Mouse (Mus musculus): ENCODE measurements around the gene Cntnap4. TPM values are rescaled to one million over a fixed set of nuclear protein-coding genes. Genes with fewer than 3 reads are reported as not detected.
"Not testable (repeated sequence)": the region's sequence is repeated elsewhere in the genome, so short reads cannot be mapped to it uniquely, and the experiment has no call there.

Cntnap4 gene
- polyA plus RNA-seq, 1 experiment, result 4.6 TPM

- Histone ChIP-seq H3K27me3 (ENCODE audit: control insufficient read depth, insufficient read depth, insufficient read length) (no peaks in the 10 kb centered on the region), H3K4me2 (ENCODE audit: low read depth) (no peak overlapping the region), H3K79me2 (ENCODE audit: control insufficient read depth, insufficient read depth) (no peaks in the 10 kb centered on the region), H3ac (ENCODE audit: control insufficient read depth, insufficient read length) (no peak overlapping the region), H3K36me3 (ENCODE audit: control insufficient read depth, insufficient read depth) (no peaks in the 10 kb centered on the region), H3K4me3 (no peak overlapping the region)
- TF ChIP-seq MYOD1 (IDR thresholded peaks at IDR 0.05; ENCODE audit: control insufficient read depth in 1 of 3, insufficient read length in 2 of 3, low read depth in 2 of 3) (no peak), MAX (IDR thresholded peaks at IDR 0.05; ENCODE audit: low read depth) (no peak), POLR2AphosphoS2 (IDR thresholded peaks at IDR 0.05; ENCODE audit: insufficient read length, low read depth) (no peak), REST (IDR thresholded peaks at IDR 0.05; ENCODE audit: insufficient read depth, insufficient read length) (no peak), SRF (IDR thresholded peaks at IDR 0.05; ENCODE audit: control insufficient read depth, insufficient read length, low read depth) (no peak), MYOG (IDR thresholded peaks at IDR 0.05; ENCODE audit: control insufficient read depth in 1 of 3, insufficient read depth in 1 of 3, insufficient read length in 2 of 3, low read depth in 2 of 3) (no peak), CEBPB (IDR thresholded peaks at IDR 0.05; ENCODE audit: insufficient read depth, poor library complexity, severe bottlenecking) (no peak), TCF12 (IDR thresholded peaks at IDR 0.05; ENCODE audit: insufficient read depth, poor library complexity, severe bottlenecking) (no peak), E2F4 (IDR thresholded peaks at IDR 0.05; ENCODE audit: insufficient read depth) (no peak), TCF3 (IDR thresholded peaks at IDR 0.05; ENCODE audit: insufficient read length, low read depth) (no peak), POLR2A (IDR thresholded peaks at IDR 0.05; ENCODE audit: insufficient read length, low read depth) (no peak), USF1 (IDR thresholded peaks at IDR 0.05; ENCODE audit: low read depth) (no peak)
Observed at GRCm38 (mm10) chr8:112809382-112809781, 239.5 kb downstream of the Cntnap4 start.

GRCm38 (mm10) chr8:112841057-112841456 is 271.2 kb downstream of the Cntnap4 start:
- Histone ChIP-seq H3K27me3 (ENCODE audit: control insufficient read depth, insufficient read depth, insufficient read length) (no peaks in the 10 kb centered on the region), H3K79me2 (ENCODE audit: control insufficient read depth, insufficient read depth) (no peaks in the 10 kb centered on the region), H3K36me3 (ENCODE audit: control insufficient read depth, insufficient read depth) (no peaks in the 10 kb centered on the region), H3K4me3 (no peak overlapping the region), H3ac (ENCODE audit: control insufficient read depth, insufficient read length) (no peak overlapping the region), H3K4me2 (ENCODE audit: low read depth) (no peak overlapping the region)
- TF ChIP-seq MAX (IDR thresholded peaks at IDR 0.05; ENCODE audit: low read depth), result no peak

- H3K79me2 ChIP-seq (ENCODE audit: control insufficient read depth, insufficient read depth); H3K27me3 ChIP-seq (ENCODE audit: control insufficient read depth, insufficient read depth, insufficient read length); H3ac ChIP-seq (ENCODE audit: control insufficient read depth, insufficient read length); H3K4me3 ChIP-seq; H3K4me2 ChIP-seq (ENCODE audit: low read depth); H3K36me3 ChIP-seq (ENCODE audit: control insufficient read depth, insufficient read depth): not testable (repeated sequence)
Observed at GRCm38 (mm10) chr8:112849541-112849940, 279.7 kb downstream of the Cntnap4 start.

GRCm38 (mm10) chr8:112906458-112907112 is 336.7 kb downstream of the Cntnap4 start:
- TF ChIP-seq TCF3 (IDR thresholded peaks at IDR 0.05; ENCODE audit: insufficient read length, low read depth) (no peak), TCF12 (IDR thresholded peaks at IDR 0.05; ENCODE audit: insufficient read depth, poor library complexity, severe bottlenecking) (peak; percentile 39), REST (IDR thresholded peaks at IDR 0.05; ENCODE audit: insufficient read depth, insufficient read length) (no peak), MYOG (IDR thresholded peaks at IDR 0.05; ENCODE audit: control insufficient read depth in 1 of 3, insufficient read depth in 1 of 3, insufficient read length in 2 of 3, low read depth in 2 of 3) (peak in 1 of 3 experiments; percentile 19), CEBPB (IDR thresholded peaks at IDR 0.05; ENCODE audit: insufficient read depth, poor library complexity, severe bottlenecking) (peak; percentile 97), MAX (IDR thresholded peaks at IDR 0.05; ENCODE audit: low read depth) (no peak), E2F4 (IDR thresholded peaks at IDR 0.05; ENCODE audit: insufficient read depth) (no peak), USF1 (IDR thresholded peaks at IDR 0.05; ENCODE audit: low read depth) (no peak), POLR2AphosphoS2 (IDR thresholded peaks at IDR 0.05; ENCODE audit: insufficient read length, low read depth) (no peak), SRF (IDR thresholded peaks at IDR 0.05; ENCODE audit: control insufficient read depth, insufficient read length, low read depth) (no peak), POLR2A (IDR thresholded peaks at IDR 0.05; ENCODE audit: insufficient read length, low read depth) (no peak), MYOD1 (IDR thresholded peaks at IDR 0.05; ENCODE audit: control insufficient read depth in 1 of 3, insufficient read length in 2 of 3, low read depth in 2 of 3) (peak in 2 of 3 experiments; percentile 44 to 64)
- Histone ChIP-seq H3K36me3 (ENCODE audit: control insufficient read depth, insufficient read depth) (no peaks in the 10 kb centered on the region), H3ac (ENCODE audit: control insufficient read depth, insufficient read length) (no peak overlapping the region), H3K4me3 (no peak overlapping the region), H3K27me3 (ENCODE audit: control insufficient read depth, insufficient read depth, insufficient read length) (no peaks in the 10 kb centered on the region), H3K79me2 (ENCODE audit: control insufficient read depth, insufficient read depth) (no peaks in the 10 kb centered on the region), H3K4me2 (ENCODE audit: low read depth) (peak overlapping the region; percentile 69)

GRCm38 (mm10) chr8:112909527-112909926 is 339.7 kb downstream of the Cntnap4 start:
- Histone ChIP-seq H3K4me2 (ENCODE audit: low read depth) (no peak overlapping the region), H3K27me3 (ENCODE audit: control insufficient read depth, insufficient read depth, insufficient read length) (no peaks in the 10 kb centered on the region), H3K4me3 (no peak overlapping the region), H3K79me2 (ENCODE audit: control insufficient read depth, insufficient read depth) (no peaks in the 10 kb centered on the region), H3ac (ENCODE audit: control insufficient read depth, insufficient read length) (no peak overlapping the region), H3K36me3 (ENCODE audit: control insufficient read depth, insufficient read depth) (no peaks in the 10 kb centered on the region)
- TF ChIP-seq MYOG (IDR thresholded peaks at IDR 0.05; ENCODE audit: control insufficient read depth in 1 of 3, insufficient read depth in 1 of 3, insufficient read length in 2 of 3, low read depth in 2 of 3) (no peak), MAX (IDR thresholded peaks at IDR 0.05; ENCODE audit: low read depth) (no peak), TCF12 (IDR thresholded peaks at IDR 0.05; ENCODE audit: insufficient read depth, poor library complexity, severe bottlenecking) (no peak), E2F4 (IDR thresholded peaks at IDR 0.05; ENCODE audit: insufficient read depth) (no peak), REST (IDR thresholded peaks at IDR 0.05; ENCODE audit: insufficient read depth, insufficient read length) (no peak), USF1 (IDR thresholded peaks at IDR 0.05; ENCODE audit: low read depth) (no peak)
